Mouse (Mus musculus) embryonic facial prominence, embryonic 14.5 days (tissue): Measurements from ENCODE around the gene Iqschfp. TPM values are rescaled to one million over a fixed set of nuclear protein-coding genes. Genes with fewer than 3 reads are reported as not detected.
A peak's percentile ranks its signal among the peaks of the same experiment; 100 is the strongest.

Experiments used
- ATAC-seq: fragments of 200-750 bp; cut with Nextera tagmentation; 2 replicates; pipeline ENCODE4 v1.8.0; 2017; ENCODE audit warnings: low read depth, moderate number of reproducible peaks, moderate TSS enrichment
- DNase-seq: peaks from one replicate; pipeline ENCODE4 v3.0.0-alpha.2; 2015; ENCODE audit warnings: low spot score
- H3K27ac ChIP-seq: fragments of 300-500 bp; sonication (generic); replicated peaks from 2 replicates; pipeline ENCODE4 v1.5.1; 2014; ENCODE audit warnings: low read depth, mild to moderate bottlenecking, low read length, moderate library complexity
- H3K27me3 ChIP-seq: fragments of 300-500 bp; sonication (generic); replicated peaks from 2 replicates; pipeline ENCODE4 v1.6.1; 2014; ENCODE audit warnings: low read length; ENCODE audit not compliant: control insufficient read depth, insufficient read depth
- H3K36me3 ChIP-seq: fragments of 300-500 bp; sonication (generic); 2 replicates; pipeline ENCODE4 v1.6.1; 2014; ENCODE audit warnings: low read length, mixed read lengths; ENCODE audit not compliant: control insufficient read depth, insufficient read depth
- H3K4me1 ChIP-seq: fragments of 300-500 bp; sonication (generic); 2 replicates; pipeline ENCODE4 v1.6.1; 2014; ENCODE audit warnings: antibody characterized with exemption, low read length; ENCODE audit not compliant: control insufficient read depth, insufficient read depth
- H3K4me2 ChIP-seq: fragments of 300-500 bp; sonication (generic); 2 replicates; pipeline ENCODE4 v1.6.1; 2014; ENCODE audit warnings: low read depth, mild to moderate bottlenecking, low read length, moderate library complexity, mixed read lengths
- H3K4me3 ChIP-seq: fragments of 300-500 bp; sonication (generic); 2 replicates; pipeline ENCODE4 v1.5.1; 2014; ENCODE audit warnings: low read depth, mild to moderate bottlenecking, low read length
- H3K9ac ChIP-seq: fragments of 300-500 bp; sonication (generic); 2 replicates; pipeline ENCODE4 v1.6.1; 2014; ENCODE audit warnings: low read depth, mild to moderate bottlenecking, low read length, moderate library complexity, mixed read lengths
- H3K9me3 ChIP-seq: fragments of 300-500 bp; sonication (generic); 2 replicates; pipeline ENCODE4 v1.6.1; 2016; ENCODE audit warnings: low read length; ENCODE audit not compliant: control insufficient read depth
- WGBS: fragments of 180-500 bp; shearing (Covaris S2); extraction: QIAGEN DNeasy Blood & Tissue Kit; methylation state at CpG from one replicate; pipeline ENCODE4 v1.1.7; 2014; 5-methylcytosine and 5-hydroxymethylcytosine counted together
- polyA plus RNA-seq: library from polyadenylated mRNA; unstranded; fragments of >200 nt; fragmentation: Nextera tagmentation; extraction: Ambion mirVana; gene quantifications from 2 replicates; pipeline ENCODE4 v1.2.1, GENCODE M21; 2014

Iqschfp gene
- polyA plus RNA-seq, 1 experiment from 2014 or later, result 1.2 TPM

DNA sequence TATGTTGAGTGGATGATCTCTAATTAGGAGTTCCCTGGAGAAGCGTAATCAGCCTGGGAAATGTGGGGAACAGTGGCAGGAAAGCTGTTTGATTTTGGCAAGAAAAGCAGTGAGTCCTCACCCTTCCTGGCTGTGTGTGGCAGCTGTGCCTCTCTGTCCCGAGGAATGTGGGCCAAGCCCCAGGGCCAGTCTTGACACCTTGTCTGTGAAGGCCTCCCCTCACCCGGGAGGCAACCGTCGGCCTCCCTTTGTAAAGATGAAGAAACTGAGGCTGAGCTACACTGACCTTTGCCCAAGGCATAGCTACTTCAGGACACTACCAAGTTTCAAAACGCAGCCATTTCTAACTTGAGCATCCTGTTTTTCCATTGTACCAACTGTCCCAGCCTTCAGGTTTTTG, 653.9 kb downstream of the Iqschfp start:
- WGBS, result 33% methylated on average over 6 of the region's 6 CpGs
- Histone ChIP-seq H3K4me1 (no peaks in the 10 kb centered on the region), H3K9ac (no peak overlapping the region), H3K9me3 (no peaks in the 10 kb centered on the region), H3K27ac (no peak overlapping the region), H3K36me3 (no peaks in the 10 kb centered on the region), H3K4me2 (no peak overlapping the region), H3K4me3 (no peak overlapping the region), H3K27me3 (no peaks in the 10 kb centered on the region)
- ATAC-seq (no peak), DNase-seq (no peak)

DNA sequence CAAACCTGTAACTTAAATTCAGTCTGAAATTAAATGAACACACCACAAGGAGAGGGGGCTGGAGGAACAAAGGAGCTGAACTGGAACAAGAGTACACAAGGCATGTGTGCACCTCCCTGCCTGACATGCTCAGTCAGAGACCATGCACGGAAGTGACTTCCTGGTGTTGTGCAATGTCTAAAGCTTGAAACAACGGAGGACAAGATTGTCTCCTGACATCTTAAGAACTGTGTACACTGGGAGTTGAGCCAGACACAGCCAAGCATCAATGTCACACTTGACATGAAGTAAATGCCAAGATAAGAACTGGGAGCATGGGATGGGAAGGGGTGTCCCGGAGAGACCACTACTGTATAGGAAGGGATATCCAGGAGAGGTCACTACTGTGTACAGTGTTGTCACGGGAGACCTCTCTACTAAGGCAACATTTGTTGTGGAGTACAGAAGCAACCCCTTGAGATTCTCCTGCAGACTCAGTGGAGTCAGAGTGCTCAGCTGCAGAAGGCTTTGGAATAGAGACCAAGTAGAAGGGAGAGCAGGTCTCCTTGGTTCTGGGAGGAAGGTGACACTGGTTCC, 663.1 kb downstream of the Iqschfp start:
- Histone ChIP-seq H3K4me2 (no peak overlapping the region), H3K4me1 (no peaks in the 10 kb centered on the region), H3K4me3 (no peak overlapping the region), H3K36me3 (no peaks in the 10 kb centered on the region), H3K27ac (no peak overlapping the region), H3K9ac (no peak overlapping the region), H3K27me3 (no peaks in the 10 kb centered on the region), H3K9me3 (no peaks in the 10 kb centered on the region)
- 0 out of 2 replicates have a peak, but pooled peaks have one; percentile 22 for ATAC-seq
- 73% methylated on average over 4 of the region's 4 CpGs for WGBS
- no peak for DNase-seq

DNA sequence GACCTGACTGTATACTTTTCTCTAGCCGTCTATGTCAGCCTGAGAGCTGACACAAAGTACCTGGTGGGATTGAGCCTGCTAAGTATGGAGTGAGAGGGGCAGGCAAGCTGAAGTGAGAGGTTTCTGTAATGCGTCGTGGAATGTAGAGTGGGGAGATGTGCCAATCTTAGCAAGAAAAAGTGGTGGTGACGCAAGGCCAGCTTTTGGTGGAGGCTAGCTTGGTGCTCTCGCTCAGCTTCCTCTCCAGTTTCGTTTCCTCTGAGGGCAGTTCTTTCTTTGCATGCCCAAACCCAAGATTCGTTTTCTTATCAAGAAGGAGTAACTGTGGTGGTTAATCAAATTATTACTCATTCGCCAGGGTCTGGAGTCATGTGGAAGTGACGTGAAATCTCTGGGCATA, 664.9 kb downstream of the Iqschfp start:
- Histone ChIP-seq H3K9ac (no peak overlapping the region), H3K27me3 (no peaks in the 10 kb centered on the region), H3K36me3 (no peaks in the 10 kb centered on the region), H3K4me3 (no peak overlapping the region), H3K4me2 (no peak overlapping the region), H3K4me1 (no peaks in the 10 kb centered on the region), H3K9me3 (no peaks in the 10 kb centered on the region), H3K27ac (no peak overlapping the region)
- no peak for DNase-seq
- no peak for ATAC-seq
- WGBS, result 88% methylated on average over 9 of the region's 9 CpGs

DNA sequence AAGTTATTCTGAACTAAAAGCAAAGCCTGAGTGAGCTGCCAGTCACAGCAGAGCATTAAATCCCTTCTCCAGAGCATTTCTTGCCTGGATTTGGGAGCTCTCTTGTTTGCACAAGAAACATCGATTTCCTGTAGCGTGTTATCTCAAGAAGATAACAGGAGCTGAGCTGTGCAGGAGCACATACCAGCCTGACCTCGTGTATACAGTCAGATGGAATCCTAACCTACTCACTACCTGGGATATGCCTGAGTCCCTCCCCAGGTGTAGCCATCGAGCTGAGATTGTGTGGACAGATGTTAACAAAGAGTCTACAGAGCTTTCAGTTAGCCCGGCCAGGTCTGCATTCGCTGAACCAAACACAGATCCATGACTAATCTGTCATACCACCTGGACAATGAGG, 666.7 kb downstream of the Iqschfp start:
- Histone ChIP-seq H3K4me1 (no peaks in the 10 kb centered on the region), H3K9me3 (no peaks in the 10 kb centered on the region), H3K9ac (no peak overlapping the region), H3K4me3 (no peak overlapping the region), H3K27me3 (no peaks in the 10 kb centered on the region), H3K4me2 (no peak overlapping the region), H3K27ac (no peak overlapping the region), H3K36me3 (no peaks in the 10 kb centered on the region)
- WGBS, result 80% methylated on average over 6 of the region's 6 CpGs
- DNase-seq, result no peak
- no peak for ATAC-seq

DNA sequence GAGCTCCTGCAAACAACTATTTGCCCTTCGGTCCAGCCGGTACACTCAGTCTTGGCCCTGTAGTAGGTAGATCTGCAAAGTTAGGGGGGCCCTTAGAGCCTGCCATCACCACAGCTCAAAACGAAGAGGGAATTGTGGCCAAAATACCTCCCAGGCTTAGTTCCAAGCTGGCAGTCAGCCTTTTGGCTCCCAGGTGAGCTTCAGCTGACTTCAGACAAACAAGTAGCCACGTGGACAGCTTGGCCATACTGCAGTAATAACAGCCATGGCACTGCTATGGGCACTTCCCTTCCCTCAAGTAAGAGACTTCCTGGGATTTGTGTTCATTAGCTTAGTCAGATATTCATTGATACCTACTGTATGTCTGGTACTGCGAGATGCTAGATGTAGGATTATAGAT, 668.0 kb downstream of the Iqschfp start:
- Histone ChIP-seq H3K9ac (no peak overlapping the region), H3K27ac (no peak overlapping the region), H3K36me3 (no peaks in the 10 kb centered on the region), H3K27me3 (no peaks in the 10 kb centered on the region), H3K4me2 (no peak overlapping the region), H3K9me3 (no peaks in the 10 kb centered on the region), H3K4me3 (no peak overlapping the region), H3K4me1 (no peaks in the 10 kb centered on the region)
- WGBS, result 79% methylated on average over 5 of the region's 5 CpGs
- DNase-seq (no peak), ATAC-seq (no peak)

DNA sequence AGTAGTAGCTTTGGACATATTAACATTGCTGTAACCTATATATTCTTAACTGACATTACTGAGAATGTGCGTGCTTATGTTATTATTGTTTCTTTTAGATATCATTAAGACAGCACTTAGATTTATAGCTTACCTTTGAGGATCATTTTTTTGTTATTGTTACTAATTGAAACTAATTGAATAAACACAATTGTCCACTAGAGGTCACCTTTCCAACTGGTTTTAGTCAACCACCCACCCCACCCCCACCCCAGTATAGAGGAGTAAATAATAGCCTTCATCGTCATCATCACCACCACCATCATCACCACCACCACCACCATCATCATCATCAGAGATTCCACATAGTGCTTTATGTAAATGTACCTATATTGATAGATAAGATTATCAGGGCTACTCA, 670.8 kb downstream of the Iqschfp start:
- DNase-seq (no peak), ATAC-seq (no peak)
- Histone ChIP-seq H3K36me3 (no peaks in the 10 kb centered on the region), H3K4me3 (no peak overlapping the region), H3K4me1 (no peaks in the 10 kb centered on the region), H3K9ac (no peak overlapping the region), H3K4me2 (no peak overlapping the region), H3K27me3 (no peaks in the 10 kb centered on the region), H3K9me3 (no peaks in the 10 kb centered on the region), H3K27ac (no peak overlapping the region)
- 65% methylated on average over 2 of the region's 2 CpGs for WGBS

DNA sequence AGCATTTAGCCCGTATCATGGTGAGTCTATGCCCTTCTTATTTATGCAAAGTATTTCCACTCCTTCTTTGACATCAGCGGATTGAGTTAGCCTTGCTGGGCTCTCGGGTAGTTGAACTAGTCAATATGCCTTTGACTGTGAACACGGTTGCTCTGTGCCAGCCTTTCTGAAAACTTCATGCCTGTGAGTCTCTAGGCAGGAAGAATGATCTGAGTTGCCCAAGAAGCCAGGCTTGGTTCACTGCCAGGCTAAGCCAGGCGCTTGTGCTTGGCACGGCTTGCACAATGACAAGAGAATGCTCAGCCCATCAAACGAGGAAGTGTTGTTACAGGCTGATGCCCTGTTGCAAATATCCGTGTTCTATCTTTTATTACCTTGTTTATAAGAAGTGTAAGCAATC, 671.9 kb downstream of the Iqschfp start:
- Histone ChIP-seq H3K9ac (no peak overlapping the region), H3K4me1 (no peaks in the 10 kb centered on the region), H3K27ac (no peak overlapping the region), H3K27me3 (no peaks in the 10 kb centered on the region), H3K36me3 (no peaks in the 10 kb centered on the region), H3K4me2 (no peak overlapping the region), H3K9me3 (no peaks in the 10 kb centered on the region), H3K4me3 (no peak overlapping the region)
- no peak for DNase-seq
- WGBS, result 79% methylated on average over 8 of the region's 8 CpGs
- ATAC-seq, result no peak

DNA sequence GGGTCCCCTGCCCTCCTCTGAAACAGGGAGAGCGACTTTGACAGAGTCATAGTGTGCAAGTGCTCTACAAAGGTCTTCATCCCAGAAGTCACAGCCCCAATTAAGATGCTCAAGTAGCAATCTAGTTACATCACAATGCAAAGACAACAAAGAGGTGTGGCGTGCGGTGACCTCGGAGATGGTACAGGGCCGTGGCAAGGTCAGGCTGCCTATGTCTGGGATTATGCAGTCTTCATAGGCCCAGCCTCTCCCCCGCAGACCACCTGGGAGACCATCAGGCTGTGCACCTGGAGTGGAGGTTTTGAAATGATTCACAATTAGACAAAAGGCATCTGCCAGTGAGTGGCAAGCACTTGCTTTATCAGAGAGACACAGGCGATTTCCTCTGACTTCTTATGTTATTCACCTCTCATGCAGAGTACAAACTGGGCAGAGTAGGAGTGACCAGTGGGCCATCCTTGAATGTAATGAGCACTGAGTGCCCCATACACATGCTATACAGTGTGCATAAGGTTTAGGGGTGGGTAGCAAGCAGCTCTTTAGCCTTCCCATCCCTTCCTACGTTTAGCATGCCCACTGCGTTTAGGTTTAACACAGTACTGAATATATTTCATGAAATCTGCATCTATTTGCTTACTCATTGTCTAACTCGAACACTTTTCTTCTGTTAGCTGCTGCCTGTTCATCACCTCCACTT, 673.1 kb downstream of the Iqschfp start:
- ATAC-seq (no peak), DNase-seq (no peak)
- no peak overlapping the region for H3K4me3 ChIP-seq
- H3K4me1 ChIP-seq, result no peaks in the 10 kb centered on the region
- WGBS, result 77% methylated on average over 10 of the region's 10 CpGs
- H3K27me3 ChIP-seq, result no peaks in the 10 kb centered on the region
- H3K36me3 ChIP-seq, result no peaks in the 10 kb centered on the region
- H3K27ac ChIP-seq, result no peak overlapping the region
- H3K9me3 ChIP-seq, result no peaks in the 10 kb centered on the region
- no peak overlapping the region for H3K9ac ChIP-seq
- H3K4me2 ChIP-seq, result no peak overlapping the region

DNA sequence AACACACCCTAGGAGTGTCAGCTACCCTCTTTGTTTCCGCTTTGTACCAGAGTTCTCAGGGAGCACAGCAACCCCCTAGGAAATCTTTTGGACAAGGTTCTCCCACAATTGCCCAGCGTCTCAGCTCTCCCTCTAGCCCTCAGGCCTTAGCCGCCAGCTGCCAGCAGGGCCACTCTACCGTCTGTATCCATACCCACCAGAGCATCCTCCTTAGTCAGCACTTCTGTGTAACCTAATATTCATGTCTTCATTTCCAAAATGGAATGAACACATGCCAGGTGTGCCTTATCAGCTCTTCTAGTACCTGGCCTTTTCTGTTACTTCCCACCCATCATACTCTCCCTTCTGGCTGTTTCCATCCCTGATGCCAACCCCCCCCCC, 673.6 kb downstream of the Iqschfp start:
- no peaks in the 10 kb centered on the region for H3K4me1 ChIP-seq
- H3K4me3 ChIP-seq, result no peak overlapping the region
- 60% methylated on average over 4 of the region's 4 CpGs for WGBS
- DNase-seq (no peak), ATAC-seq (no peak)
- H3K27me3 ChIP-seq, result no peaks in the 10 kb centered on the region
- no peaks in the 10 kb centered on the region for H3K36me3 ChIP-seq
- H3K27ac ChIP-seq, result no peak overlapping the region
- no peaks in the 10 kb centered on the region for H3K9me3 ChIP-seq
- H3K9ac ChIP-seq, result no peak overlapping the region
- H3K4me2 ChIP-seq, result no peak overlapping the region
